Mouse (Mus musculus) hindbrain, postnatal 0 days (tissue): ENCODE results near the gene Rgs3. TPM values are rescaled to one million over a fixed set of nuclear protein-coding genes. Genes with fewer than 3 reads are reported as not detected.

ENCODE experiments used
- ATAC-seq: fragments of 200-750 bp; cut with Nextera tagmentation; 2 replicates; pipeline ENCODE4 v1.8.0; 2017; ENCODE audit warnings: mild to moderate bottlenecking, moderate TSS enrichment, moderate library complexity
- DNase-seq: peaks from one replicate; pipeline ENCODE4 v3.0.0-alpha.2; 2015; ENCODE audit warnings: low spot score
- H3K27ac ChIP-seq: fragments of 300-500 bp; sonication (generic); 2 replicates; pipeline ENCODE4 v1.5.1; 2014; ENCODE audit warnings: mild to moderate bottlenecking
- H3K27me3 ChIP-seq: fragments of 300-500 bp; sonication (generic); 2 replicates; pipeline ENCODE4 v1.6.1; 2014; ENCODE audit warnings: low read length, mixed read lengths; ENCODE audit not compliant: insufficient read depth
- H3K36me3 ChIP-seq: fragments of 300-500 bp; sonication (generic); 2 replicates; pipeline ENCODE4 v1.6.1; 2014; ENCODE audit warnings: low read length, mixed read lengths; ENCODE audit not compliant: insufficient read depth
- H3K4me1 ChIP-seq: fragments of 300-500 bp; sonication (generic); 2 replicates; pipeline ENCODE4 v1.6.1; 2014; ENCODE audit warnings: antibody characterized with exemption, low read length, mixed read lengths; ENCODE audit not compliant: insufficient read depth
- H3K4me2 ChIP-seq: fragments of 300-500 bp; sonication (generic); 2 replicates; pipeline ENCODE4 v1.6.1; 2014; ENCODE audit warnings: low read depth, mild to moderate bottlenecking, low read length, moderate library complexity, mixed read lengths
- H3K4me3 ChIP-seq: fragments of 300-500 bp; sonication (generic); 2 replicates; pipeline ENCODE4 v1.5.1; 2014; ENCODE audit warnings: low read length
- H3K9ac ChIP-seq: fragments of 300-500 bp; sonication (generic); replicated peaks from 2 replicates; pipeline ENCODE4 v1.6.1; 2014; ENCODE audit warnings: mild to moderate bottlenecking, low read length, moderate library complexity, mixed read lengths
- H3K9me3 ChIP-seq: fragments of 300-500 bp; sonication (generic); 2 replicates; pipeline ENCODE4 v1.6.1; 2016; ENCODE audit warnings: low read length, mixed read lengths
- CTCF ChIP-seq: IDR thresholded peaks from 2 replicates; pipeline ENCODE4 v1.5.1; 2016; ENCODE audit warnings: antibody characterized with exemption, control low read depth, low read depth
- WGBS: fragments of 180-500 bp; shearing (Covaris S2); extraction: QIAGEN DNeasy Blood & Tissue Kit; methylation state at CpG from one replicate; pipeline ENCODE4 v1.1.7; 2014; 5-methylcytosine and 5-hydroxymethylcytosine counted together
- polyA plus RNA-seq: library from polyadenylated mRNA; unstranded; fragments of >200 nt; fragmentation: Nextera tagmentation; extraction: Ambion mirVana; gene quantifications from 2 replicates; pipeline ENCODE4 v1.2.1, GENCODE M21; 2015
- total RNA-seq: library from RNA; depleted of rRNA; stranded (reverse); fragments of >200 nt; gene quantifications from 2 replicates; pipeline ENCODE4 v1.2.3, GENCODE M21; 2014

Rgs3 gene
- total and polyA plus RNA-seq, 2 experiments from 2014 or later: 44.6 to 71.9 TPM

DNA sequence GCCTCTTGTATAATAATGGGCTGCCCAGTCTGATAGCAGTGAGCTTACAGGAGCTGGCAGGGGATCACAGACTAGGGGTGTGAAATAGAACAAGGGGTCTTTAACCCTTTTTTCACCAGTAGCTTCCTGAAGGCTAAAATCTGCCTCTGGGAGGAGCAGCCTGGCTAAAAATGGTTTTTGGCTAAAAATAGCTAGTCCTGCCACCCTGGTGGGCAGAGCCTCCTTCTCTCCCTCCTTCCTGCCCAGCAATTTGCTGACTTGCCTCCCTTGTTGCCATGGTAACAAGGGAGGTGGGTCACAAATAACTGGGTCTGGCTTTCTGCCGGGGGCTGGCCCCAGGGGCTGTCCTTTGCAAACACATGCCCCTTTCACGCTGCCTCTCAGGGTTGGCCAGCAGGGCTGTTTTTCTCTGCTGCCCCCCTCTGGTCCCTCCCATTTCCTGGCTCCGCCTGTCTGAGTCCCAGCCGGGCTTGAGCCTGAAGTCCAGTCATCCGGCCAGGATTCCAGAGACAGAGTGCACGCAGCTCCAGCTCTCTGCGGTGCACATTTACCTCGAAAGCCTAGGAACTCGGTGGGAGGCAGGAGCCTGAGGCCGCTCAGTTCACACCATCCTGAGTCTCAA lies 139.7 kb downstream of the Rgs3 start:
- TF ChIP-seq CTCF: peak; percentile 60
- Histone ChIP-seq H3K36me3 (peaks cover 18% of the 10 kb centered on the region; the same call in 1 of the 2 replicates), H3K4me1 (peaks cover 24% of the 10 kb centered on the region), H3K9me3 (no peaks in the 10 kb centered on the region), H3K4me2 (peak overlapping the region; percentile 54), H3K4me3 (peak overlapping the region; percentile 27), H3K27me3 (no peaks in the 10 kb centered on the region), H3K27ac (peak overlapping the region; percentile 65; the same call in 1 of the 2 replicates), H3K9ac (peak overlapping the region; percentile 28; the same call in 1 of the 2 replicates)
- DNase-seq (peak; percentile 97), ATAC-seq (peak; percentile 90)
- 6% methylated on average over 10 of the region's 10 CpGs for WGBS

DNA sequence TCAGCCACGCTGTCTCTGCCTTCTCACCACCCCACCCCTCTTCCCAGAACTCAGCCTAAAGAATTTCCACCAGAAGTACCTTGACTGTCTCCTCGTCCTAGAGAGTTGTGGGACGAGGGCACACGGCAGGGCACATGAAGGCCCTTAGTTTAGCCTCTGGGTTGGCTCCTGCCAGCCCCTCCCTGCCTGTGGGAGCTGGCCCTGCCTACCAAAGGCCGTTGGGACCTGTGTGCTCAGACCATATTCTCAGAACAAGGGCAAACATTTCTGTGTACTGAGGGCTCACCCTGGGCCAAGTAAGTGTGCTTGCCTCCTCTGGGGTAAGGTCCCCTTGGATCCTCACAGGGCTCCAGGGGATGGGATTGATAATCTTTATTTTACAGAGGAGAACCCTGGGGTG lies 140.8 kb downstream of the Rgs3 start:
- 80% methylated on average over 5 of the region's 5 CpGs for WGBS
- Histone ChIP-seq H3K9me3 (no peaks in the 10 kb centered on the region), H3K27me3 (no peaks in the 10 kb centered on the region), H3K4me1 (peaks cover 23% of the 10 kb centered on the region), H3K4me2 (peak overlapping the region; percentile 54), H3K4me3 (0 out of 2 replicates have a peak overlapping the region, but pooled peaks have one; percentile 27), H3K9ac (0 out of 2 replicates have a peak overlapping the region, but pooled peaks have one; percentile 28), H3K36me3 (peaks cover 18% of the 10 kb centered on the region; the same call in 1 of the 2 replicates), H3K27ac (no peak overlapping the region)
- DNase-seq: no peak
- no peak for ATAC-seq
- no peak for TF ChIP-seq CTCF

DNA sequence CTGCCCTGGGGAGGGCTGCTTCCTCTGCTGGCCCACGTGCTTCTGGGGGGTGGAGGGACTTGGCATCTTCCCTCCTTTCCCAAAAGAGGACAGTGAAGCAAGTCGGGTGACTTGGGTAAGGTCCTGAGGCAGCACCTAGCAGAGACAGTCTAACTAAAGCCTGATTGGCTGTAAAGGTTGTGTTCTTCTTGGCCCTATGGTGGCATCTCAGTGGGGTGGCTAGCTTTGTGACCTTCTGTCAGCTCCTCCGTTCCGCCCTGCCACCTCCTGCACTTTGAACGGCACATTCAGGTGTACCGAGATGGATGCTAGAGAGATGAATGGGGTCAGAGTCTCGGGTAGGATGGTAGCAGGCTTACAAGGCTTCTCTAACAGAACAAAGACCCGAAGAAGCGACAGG lies 143.5 kb downstream of the Rgs3 start:
- H3K27ac ChIP-seq: no peak overlapping the region
- ATAC-seq (no peak), DNase-seq (no peak)
- no peak overlapping the region for H3K9ac ChIP-seq
- H3K36me3 ChIP-seq: peaks cover 18% of the 10 kb centered on the region; the same call in 1 of the 2 replicates
- H3K4me1 ChIP-seq: peaks cover 8% of the 10 kb centered on the region; the same call in 1 of the 2 replicates
- TF ChIP-seq CTCF: no peak
- no peaks in the 10 kb centered on the region for H3K27me3 ChIP-seq
- no peak overlapping the region for H3K4me2 ChIP-seq
- no peaks in the 10 kb centered on the region for H3K9me3 ChIP-seq
- no peak overlapping the region for H3K4me3 ChIP-seq
- WGBS: 64% methylated on average over 9 of the region's 9 CpGs

DNA sequence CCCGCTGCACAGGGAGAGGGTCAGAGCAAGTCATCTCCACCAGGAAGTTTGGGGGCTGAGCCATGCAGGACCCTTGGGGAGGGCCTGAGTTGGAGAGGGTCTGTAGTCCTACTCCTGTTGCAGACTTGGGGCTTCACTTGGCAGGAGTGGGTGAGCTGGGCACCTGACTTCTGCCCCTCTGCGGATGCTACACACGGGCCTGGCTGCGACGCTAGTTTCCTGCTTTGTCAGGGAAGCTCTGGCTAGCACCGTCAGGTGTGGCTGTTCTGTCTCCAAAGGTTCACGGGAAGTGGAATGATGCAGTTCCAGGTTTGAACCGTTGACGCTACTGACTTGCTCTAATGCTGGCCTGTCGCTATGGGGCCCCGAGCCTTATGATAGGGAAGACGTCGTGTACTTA lies 144.6 kb downstream of the Rgs3 start:
- no peak for ATAC-seq
- Histone ChIP-seq H3K27ac (no peak overlapping the region), H3K9ac (no peak overlapping the region), H3K36me3 (peaks cover 18% of the 10 kb centered on the region; the same call in 1 of the 2 replicates), H3K9me3 (no peaks in the 10 kb centered on the region), H3K27me3 (no peaks in the 10 kb centered on the region), H3K4me2 (no peak overlapping the region), H3K4me1 (peaks cover 2% of the 10 kb centered on the region; the same call in 1 of the 2 replicates), H3K4me3 (no peak overlapping the region)
- TF ChIP-seq CTCF: no peak
- WGBS: 93% methylated on average over 13 of the region's 13 CpGs
- DNase-seq: no peak

DNA sequence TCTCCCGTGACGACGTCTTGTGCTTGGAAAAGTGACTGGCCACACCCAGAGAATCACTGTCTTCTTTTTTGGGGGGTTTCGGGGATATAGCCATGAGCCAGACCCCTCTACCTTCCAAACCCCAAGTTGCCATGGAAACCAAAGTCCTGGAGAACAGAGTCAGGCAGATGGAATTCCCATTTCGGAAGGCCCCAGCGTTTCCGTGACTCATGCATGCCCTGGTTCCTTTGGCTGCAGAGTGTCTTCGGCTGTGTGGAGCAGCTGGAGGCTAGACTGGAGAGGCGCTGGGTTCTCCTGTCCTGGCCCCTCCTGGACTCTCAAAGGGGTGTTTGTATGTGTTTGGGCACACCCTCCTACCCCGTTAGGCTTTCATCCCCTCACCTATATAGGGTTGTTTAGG lies 145.4 kb downstream of the Rgs3 start:
- ATAC-seq (no peak), DNase-seq (no peak)
- WGBS: 63% methylated on average over 10 of the region's 10 CpGs
- Histone ChIP-seq H3K4me3 (no peak overlapping the region), H3K36me3 (peaks cover 18% of the 10 kb centered on the region; the same call in 1 of the 2 replicates), H3K9me3 (no peaks in the 10 kb centered on the region), H3K27me3 (no peaks in the 10 kb centered on the region), H3K27ac (no peak overlapping the region), H3K9ac (no peak overlapping the region), H3K4me2 (no peak overlapping the region), H3K4me1 (no peaks in the 10 kb centered on the region; the same call in 1 of the 2 replicates)
- TF ChIP-seq CTCF: no peak

DNA sequence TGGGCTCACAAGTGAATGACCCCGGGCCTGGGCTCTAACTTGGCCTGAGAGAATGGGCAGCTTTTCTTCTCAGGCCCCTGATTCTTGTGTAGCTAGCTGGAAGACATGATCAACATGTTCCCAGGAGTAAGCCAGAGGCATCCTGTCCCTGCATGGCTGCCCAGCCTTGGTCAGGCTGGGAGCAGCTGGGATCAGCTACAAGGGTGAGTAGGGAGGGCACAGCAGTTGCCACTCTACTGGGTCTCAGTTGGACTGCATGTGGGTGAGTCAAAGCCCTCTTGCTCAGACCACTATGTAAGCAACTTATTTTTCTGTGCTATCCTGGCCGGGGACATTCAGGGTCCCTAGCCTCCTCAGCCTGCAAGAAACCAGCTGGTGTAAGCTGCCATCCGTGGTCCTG lies 146.1 kb downstream of the Rgs3 start:
- TF ChIP-seq CTCF: no peak
- no peak overlapping the region for H3K27ac ChIP-seq
- H3K36me3 ChIP-seq: peaks cover 18% of the 10 kb centered on the region; the same call in 1 of the 2 replicates
- no peak overlapping the region for H3K9ac ChIP-seq
- H3K9me3 ChIP-seq: no peaks in the 10 kb centered on the region
- H3K4me2 ChIP-seq: no peak overlapping the region
- DNase-seq (no peak), ATAC-seq (no peak)
- no peak overlapping the region for H3K4me3 ChIP-seq
- 52% methylated on average over 3 of the region's 3 CpGs for WGBS
- no peaks in the 10 kb centered on the region for H3K4me1 ChIP-seq
- no peaks in the 10 kb centered on the region for H3K27me3 ChIP-seq

DNA sequence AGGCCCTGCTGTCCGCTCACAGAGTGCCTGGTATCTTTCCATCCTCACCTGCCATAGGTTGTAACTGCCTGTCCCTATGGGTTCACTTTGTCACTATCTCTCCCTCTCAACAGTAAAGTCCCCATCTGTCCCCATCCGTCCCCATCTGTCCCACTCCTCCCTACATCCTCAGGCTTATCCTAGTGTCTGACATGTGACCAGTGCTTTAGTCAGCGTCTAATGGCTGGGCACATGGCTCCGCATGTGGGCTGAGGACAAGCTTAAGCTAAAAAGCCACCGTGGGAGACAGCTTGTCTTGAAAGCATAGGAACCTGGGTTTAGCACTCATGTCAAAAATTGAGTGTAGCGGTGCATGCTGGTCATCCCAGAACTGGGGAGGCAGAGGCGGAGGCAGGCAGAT lies 148.4 kb downstream of the Rgs3 start:
- Histone ChIP-seq H3K27me3 (no peaks in the 10 kb centered on the region), H3K36me3 (peaks cover 7% of the 10 kb centered on the region; the same call in 1 of the 2 replicates), H3K27ac (no peak overlapping the region), H3K9ac (no peak overlapping the region), H3K9me3 (no peaks in the 10 kb centered on the region), H3K4me3 (no peak overlapping the region), H3K4me1 (no peaks in the 10 kb centered on the region), H3K4me2 (no peak overlapping the region)
- no peak for DNase-seq
- ATAC-seq: no peak
- no peak for TF ChIP-seq CTCF
- 74% methylated on average over 7 of the region's 7 CpGs for WGBS
